Mouse (Mus musculus) cerebellum, postnatal 14 days (tissue): ENCODE measurements around the gene Rufy2.
"Not testable (repeated sequence)": the region's sequence is repeated elsewhere in the genome, so short reads cannot be mapped to it uniquely, and the experiment has no call there.

Source experiments
- DNase-seq, 2 experiments: peaks; one replicate each; pipeline ENCODE4 v3.0.0; 2021; ENCODE audit warnings: mixed read lengths in 2 of 2

Rufy2 gene

GRCm38 (mm10) chr10:63054071-63054470 is 74.0 kb downstream of the Rufy2 start:
- not testable (repeated sequence) for DNase-seq

- DNase-seq = no peak
Measured at GRCm38 (mm10) chr10:63054586-63054985, 74.6 kb downstream of the Rufy2 start.

- DNase-seq = no peak
Measured at GRCm38 (mm10) chr10:63056966-63057750, 77.1 kb downstream of the Rufy2 start.

- no peak for DNase-seq
Measured at GRCm38 (mm10) chr10:63059862-63060261, 79.8 kb downstream of the Rufy2 start, which contains the start of gene Pbld1. TSS of gene Pbld1 (plus strand) at chr10:63060162.

GRCm38 (mm10) chr10:63060406-63060805 is 80.4 kb downstream of the Rufy2 start:
- DNase-seq = no peak

GRCm38 (mm10) chr10:63061266-63061665 is 81.2 kb downstream of the Rufy2 start:
- DNase-seq = no peak

- DNase-seq = no peak
Measured at GRCm38 (mm10) chr10:63062696-63063095, 82.7 kb downstream of the Rufy2 start.

- DNase-seq = no peak
Measured at GRCm38 (mm10) chr10:63063365-63063764, 83.3 kb downstream of the Rufy2 start.

GRCm38 (mm10) chr10:63064516-63064915 is 84.5 kb downstream of the Rufy2 start:
- DNase-seq = no peak

- DNase-seq = no peak
Measured at GRCm38 (mm10) chr10:63065561-63065960, 85.5 kb downstream of the Rufy2 start.

GRCm38 (mm10) chr10:63065988-63066387 is 86.0 kb downstream of the Rufy2 start:
- DNase-seq = peak; percentile 91 to 93
